Mouse (Mus musculus): ENCODE results near the gene Vezt. TPM values are rescaled to one million over a fixed set of nuclear protein-coding genes. Genes with fewer than 3 reads are reported as not detected.

Gene Vezt
- polyA plus RNA-seq, 1 experiment from 2014 or later: 62.5 TPM

DNA sequence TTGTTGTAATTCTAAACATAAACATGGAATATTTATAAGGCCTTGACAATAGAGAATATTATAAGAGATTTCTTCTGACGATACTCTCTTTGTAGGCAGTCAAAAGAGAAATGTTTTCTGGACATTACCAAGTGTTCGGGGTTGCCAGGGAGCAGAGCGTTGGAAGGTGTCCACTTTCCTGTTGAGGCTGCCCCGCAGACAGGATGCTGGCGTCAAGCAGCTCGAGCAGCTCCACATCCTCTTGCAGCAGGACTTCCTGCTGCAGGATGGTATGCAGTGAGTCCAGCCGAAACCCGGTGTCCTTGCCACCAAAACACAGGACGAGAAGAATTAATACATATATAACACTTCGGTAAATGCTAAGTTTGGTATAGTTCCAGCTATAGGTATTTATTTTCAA is 35.4 kb downstream of the Vezt start:
- no peak overlapping the region for H3K9ac ChIP-seq
- H3K36me3 ChIP-seq (replicated peaks): peaks cover 70% of the 10 kb centered on the region
- H3K27ac ChIP-seq: no peak overlapping the region
- H3K27me3 ChIP-seq (replicated peaks): no peaks in the 10 kb centered on the region
- no peak overlapping the region for H3K4me2 ChIP-seq
- no peaks in the 10 kb centered on the region for H3K9me3 ChIP-seq
- WGBS: 89% methylated on average over 10 of the region's 10 CpGs
- no peaks in the 10 kb centered on the region for H3K4me1 ChIP-seq
- H3K4me3 ChIP-seq: no peak overlapping the region
- no peak for ATAC-seq (replicated peaks)

DNA sequence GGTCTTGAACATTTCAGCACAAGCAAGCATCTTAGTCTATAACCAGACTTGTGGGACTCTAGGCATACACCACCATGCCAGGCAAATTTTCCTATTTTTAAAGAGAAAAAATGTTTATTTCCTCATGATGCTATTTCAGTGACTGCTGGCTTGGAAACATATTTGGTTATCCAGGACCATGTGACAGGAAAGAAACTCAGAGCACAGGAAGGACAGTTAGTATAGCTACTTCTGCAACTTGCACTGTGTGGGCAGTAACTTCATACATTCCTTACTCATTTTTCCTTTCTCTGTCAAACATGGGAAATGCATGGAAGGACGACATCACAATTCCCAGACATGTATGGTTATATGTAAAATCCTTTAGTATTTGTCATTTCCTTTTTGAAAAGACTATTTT is 36.3 kb downstream of the Vezt start:
- no peak overlapping the region for H3K27ac ChIP-seq
- peaks cover 79% of the 10 kb centered on the region for H3K36me3 ChIP-seq (replicated peaks)
- ATAC-seq (replicated peaks): no peak
- no peaks in the 10 kb centered on the region for H3K27me3 ChIP-seq (replicated peaks)
- no peaks in the 10 kb centered on the region for H3K9me3 ChIP-seq
- no peak overlapping the region for H3K4me2 ChIP-seq
- 88% methylated on average over 1 of the region's 1 CpGs for WGBS
- no peak overlapping the region for H3K4me3 ChIP-seq
- H3K4me1 ChIP-seq: no peaks in the 10 kb centered on the region
- no peak overlapping the region for H3K9ac ChIP-seq

DNA sequence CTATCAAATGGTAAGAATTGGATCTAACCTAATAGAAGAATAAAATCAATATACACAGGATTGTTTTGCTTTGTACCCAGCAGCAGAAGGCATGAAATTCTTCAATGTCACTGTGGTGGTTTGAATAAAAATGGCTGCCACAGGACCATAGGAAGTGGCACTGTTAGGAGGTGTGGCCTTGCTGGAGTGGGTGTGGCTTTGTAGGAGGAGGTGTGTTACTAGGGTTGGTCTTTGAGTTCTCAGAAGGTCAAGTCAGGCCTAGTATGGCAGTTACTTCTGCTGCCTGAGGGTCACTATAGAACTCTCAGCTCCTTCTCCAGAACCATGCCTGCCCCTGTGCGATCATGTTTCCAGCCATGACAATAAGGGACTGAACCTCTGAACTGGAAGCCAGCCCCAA is 40.5 kb downstream of the Vezt start:
- no peak overlapping the region for H3K4me3 ChIP-seq
- no peak overlapping the region for H3K9ac ChIP-seq
- WGBS: 100% methylated on average over 1 of the region's 1 CpGs
- H3K4me1 ChIP-seq: no peaks in the 10 kb centered on the region
- H3K4me2 ChIP-seq: no peak overlapping the region
- H3K27ac ChIP-seq: no peak overlapping the region
- no peaks in the 10 kb centered on the region for H3K9me3 ChIP-seq
- peaks cover 67% of the 10 kb centered on the region for H3K36me3 ChIP-seq (replicated peaks)
- no peak for ATAC-seq (replicated peaks)
- H3K27me3 ChIP-seq (replicated peaks): no peaks in the 10 kb centered on the region

DNA sequence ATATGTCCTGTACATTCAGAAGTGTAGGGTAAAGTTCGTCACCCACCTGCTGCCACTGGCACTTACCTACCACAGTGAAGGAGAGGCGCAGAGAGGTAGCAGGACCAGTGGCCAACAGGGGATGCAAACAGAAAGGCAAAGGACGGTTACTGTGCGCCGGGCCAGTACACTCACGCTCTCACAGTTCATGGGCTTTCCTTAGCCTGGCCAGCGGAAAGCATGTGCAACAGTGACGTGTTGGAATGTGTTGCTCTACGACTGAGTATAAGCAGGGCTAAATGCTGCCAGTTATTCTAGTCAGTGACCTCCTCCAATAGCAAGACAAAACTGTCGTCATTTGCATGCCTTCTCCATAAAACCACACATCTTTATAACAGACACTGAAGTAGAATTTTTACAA is 41.5 kb downstream of the Vezt start:
- WGBS: 95% methylated on average over 10 of the region's 10 CpGs

DNA sequence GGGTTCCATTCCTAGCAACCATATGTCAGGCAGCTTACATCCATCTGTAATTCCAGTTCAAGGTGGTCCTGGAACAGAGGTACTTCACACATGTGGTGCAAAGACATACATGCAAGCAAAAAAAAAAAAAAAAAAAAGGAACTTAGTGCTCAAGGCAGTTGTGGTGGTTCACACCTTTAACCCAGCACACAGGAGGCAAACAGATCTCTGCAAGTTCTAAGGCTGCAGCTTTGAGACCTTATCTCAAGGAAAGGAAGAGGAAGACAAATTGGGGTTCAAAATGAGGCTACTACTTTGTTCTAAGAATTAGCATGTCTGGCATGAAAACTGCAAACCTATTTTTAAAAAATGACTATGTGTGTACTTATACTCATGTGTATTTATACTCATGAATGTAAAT is 50.3 kb downstream of the Vezt start:
- Histone ChIP-seq H3K27me3 (replicated peaks) (no peaks in the 10 kb centered on the region), H3K4me1 (no peaks in the 10 kb centered on the region), H3K27ac (no peak overlapping the region), H3K9ac (no peak overlapping the region), H3K4me2 (no peak overlapping the region), H3K9me3 (no peaks in the 10 kb centered on the region), H3K4me3 (no peak overlapping the region), H3K36me3 (replicated peaks) (peaks cover 49% of the 10 kb centered on the region)
- ATAC-seq (replicated peaks): no peak

More for the DNA sequence above, 41.5 kb downstream of the Vezt start:
- no peak overlapping the region for H3K9ac ChIP-seq
- H3K27ac ChIP-seq: no peak overlapping the region
- no peak for ATAC-seq (replicated peaks)
- H3K4me1 ChIP-seq: no peaks in the 10 kb centered on the region
- H3K4me3 ChIP-seq: no peak overlapping the region
- no peak overlapping the region for H3K4me2 ChIP-seq
- H3K9me3 ChIP-seq: no peaks in the 10 kb centered on the region
- H3K36me3 ChIP-seq (replicated peaks): peaks cover 67% of the 10 kb centered on the region
- H3K27me3 ChIP-seq (replicated peaks): no peaks in the 10 kb centered on the region

DNA sequence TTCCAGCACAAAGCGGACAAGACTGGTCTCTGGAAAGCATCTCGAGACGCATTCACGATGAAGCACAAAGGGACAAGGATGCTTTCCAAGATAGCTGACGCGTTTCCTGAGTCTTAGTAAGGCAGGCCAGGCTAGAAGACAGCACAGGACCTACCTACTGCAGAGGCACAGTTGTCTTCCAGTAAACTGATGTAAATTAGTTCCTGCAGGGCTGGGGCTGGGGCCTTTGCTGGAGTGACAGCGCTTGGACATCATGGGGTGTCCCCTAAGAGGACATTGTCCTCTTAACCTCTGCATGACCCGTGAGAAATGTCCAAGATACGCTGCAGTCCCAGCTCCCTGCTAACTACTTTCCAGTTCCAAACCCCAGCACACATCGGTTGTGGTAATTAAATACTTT is 66.3 kb downstream of the Vezt start:
- Histone ChIP-seq H3K4me2 (no peak overlapping the region), H3K9ac (no peak overlapping the region), H3K9me3 (no peaks in the 10 kb centered on the region), H3K36me3 (replicated peaks) (peaks cover 44% of the 10 kb centered on the region), H3K4me3 (no peak overlapping the region), H3K27ac (no peak overlapping the region), H3K4me1 (no peaks in the 10 kb centered on the region), H3K27me3 (replicated peaks) (no peaks in the 10 kb centered on the region)
- ATAC-seq (replicated peaks): no peak
- 35% methylated on average over 10 of the region's 10 CpGs for WGBS

DNA sequence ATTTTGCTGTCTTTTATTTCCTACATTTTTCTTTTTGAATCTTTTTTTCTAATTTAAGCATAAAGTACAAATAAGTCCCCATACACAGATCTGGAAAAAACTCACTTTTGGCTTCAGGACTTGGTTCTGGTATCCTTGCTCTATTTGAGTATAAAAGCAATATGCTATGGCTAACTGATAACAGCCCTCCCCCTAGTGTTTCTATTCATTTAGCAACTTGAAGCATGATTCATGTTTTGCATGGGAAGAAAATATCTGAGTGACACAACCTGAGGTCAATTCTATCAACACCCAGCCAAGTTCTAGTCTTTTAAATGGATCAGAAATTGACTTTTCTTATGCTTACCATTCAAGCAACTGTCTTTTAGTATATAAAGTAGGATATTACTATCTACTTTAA is 68.1 kb downstream of the Vezt start:
- Histone ChIP-seq H3K9me3 (no peaks in the 10 kb centered on the region), H3K4me3 (no peak overlapping the region), H3K9ac (no peak overlapping the region), H3K4me2 (no peak overlapping the region), H3K27ac (no peak overlapping the region), H3K27me3 (replicated peaks) (no peaks in the 10 kb centered on the region), H3K4me1 (no peaks in the 10 kb centered on the region), H3K36me3 (replicated peaks) (peaks cover 36% of the 10 kb centered on the region)
- no peak for ATAC-seq (replicated peaks)

DNA sequence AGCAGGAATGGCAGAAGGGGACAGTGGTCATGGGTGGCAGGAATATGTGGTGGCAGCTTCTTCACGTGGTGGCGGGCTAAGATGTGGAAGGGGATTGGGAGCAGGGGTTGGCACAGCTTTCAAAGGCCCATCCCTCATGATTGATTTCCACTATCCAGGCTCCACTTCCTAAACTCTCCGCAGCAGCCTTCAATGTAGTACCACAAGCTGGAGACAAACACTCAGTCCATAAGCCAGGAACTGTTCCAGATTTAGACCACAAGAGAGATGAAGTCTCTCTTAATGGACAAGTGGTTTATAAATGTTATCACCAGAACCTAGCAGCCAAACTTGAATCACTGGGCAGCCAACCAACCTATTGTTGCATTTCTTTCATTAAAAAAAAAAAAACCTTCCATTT is 81.6 kb downstream of the Vezt start:
- Histone ChIP-seq H3K9ac (no peak overlapping the region), H3K4me1 (no peaks in the 10 kb centered on the region), H3K27ac (no peak overlapping the region), H3K4me2 (no peak overlapping the region), H3K27me3 (replicated peaks) (no peaks in the 10 kb centered on the region), H3K36me3 (replicated peaks) (no peaks in the 10 kb centered on the region), H3K9me3 (no peaks in the 10 kb centered on the region), H3K4me3 (no peak overlapping the region)
- 96% methylated on average over 3 of the region's 3 CpGs for WGBS
- ATAC-seq (replicated peaks): no peak

DNA sequence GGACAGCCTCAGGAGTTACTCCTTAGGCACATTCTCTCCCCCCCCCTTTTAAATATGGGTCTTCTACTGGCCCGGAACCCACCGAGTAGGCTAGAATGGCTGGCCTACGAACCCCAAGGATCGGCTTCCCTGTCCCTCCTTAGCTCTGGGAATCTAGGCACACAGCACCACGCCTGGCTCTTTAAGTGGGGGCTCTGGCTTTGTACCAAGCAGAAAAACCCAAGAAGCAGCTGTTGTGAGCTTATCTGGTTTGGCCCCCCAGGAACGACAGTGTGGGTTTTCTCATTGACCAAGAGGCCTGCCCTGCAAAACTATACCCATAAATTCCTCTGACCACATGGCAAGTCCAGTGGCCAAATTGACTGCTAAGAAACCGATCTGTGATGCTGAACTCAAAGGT is 82.1 kb downstream of the Vezt start:
- H3K9ac ChIP-seq: no peak overlapping the region
- ATAC-seq (replicated peaks): no peak
- H3K4me2 ChIP-seq: no peak overlapping the region
- H3K4me3 ChIP-seq: no peak overlapping the region
- H3K36me3 ChIP-seq (replicated peaks): no peaks in the 10 kb centered on the region
- H3K27me3 ChIP-seq (replicated peaks): no peaks in the 10 kb centered on the region
- H3K9me3 ChIP-seq: no peaks in the 10 kb centered on the region
- 93% methylated on average over 7 of the region's 7 CpGs for WGBS
- no peak overlapping the region for H3K27ac ChIP-seq
- H3K4me1 ChIP-seq: no peaks in the 10 kb centered on the region

DNA sequence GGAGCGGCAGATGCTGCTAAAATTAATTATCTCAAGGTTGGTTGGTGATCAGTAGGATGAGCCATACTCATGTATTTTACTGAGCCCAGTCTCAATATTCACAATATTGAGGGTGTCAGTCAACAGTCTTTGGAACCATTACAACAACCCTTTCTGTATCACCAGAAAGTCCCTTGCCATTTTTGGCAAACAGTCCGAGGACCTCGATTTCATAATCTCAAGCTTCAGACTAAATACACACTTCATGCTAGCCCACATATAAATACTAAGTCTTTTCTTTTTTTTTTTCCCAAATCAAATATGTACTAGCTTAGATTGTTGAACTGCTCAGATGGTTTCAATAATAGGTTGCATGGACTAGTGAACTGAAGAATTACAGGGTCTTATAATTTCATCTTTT is 84.6 kb downstream of the Vezt start:
- Histone ChIP-seq H3K4me1 (no peaks in the 10 kb centered on the region), H3K4me2 (no peak overlapping the region), H3K27ac (no peak overlapping the region), H3K9ac (no peak overlapping the region), H3K27me3 (replicated peaks) (no peaks in the 10 kb centered on the region), H3K36me3 (replicated peaks) (no peaks in the 10 kb centered on the region), H3K9me3 (no peaks in the 10 kb centered on the region), H3K4me3 (no peak overlapping the region)
- 96% methylated on average over 3 of the region's 3 CpGs for WGBS
- no peak for ATAC-seq (replicated peaks)

DNA sequence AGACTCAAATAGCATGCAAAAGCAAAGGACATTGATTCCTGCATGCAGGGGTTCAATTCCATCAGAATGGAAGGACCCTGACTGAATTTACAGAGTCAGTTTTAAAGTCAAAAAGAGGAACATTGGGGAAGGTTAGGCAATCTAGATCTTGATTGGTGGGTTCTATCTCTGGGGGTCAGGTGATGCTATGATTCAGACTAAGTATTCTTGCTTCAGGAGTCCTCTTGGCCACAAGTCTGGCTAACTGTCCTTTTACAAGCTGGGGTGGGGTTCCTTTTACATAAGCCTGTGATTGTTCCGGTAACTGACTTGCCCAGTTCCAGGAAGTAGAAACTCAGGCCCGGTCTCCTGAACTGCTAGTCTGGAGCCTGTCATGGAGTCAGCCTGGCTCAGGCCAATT is 85.7 kb downstream of the Vezt start:
- H3K4me2 ChIP-seq: no peak overlapping the region
- no peaks in the 10 kb centered on the region for H3K9me3 ChIP-seq
- H3K27ac ChIP-seq: no peak overlapping the region
- H3K27me3 ChIP-seq (replicated peaks): no peaks in the 10 kb centered on the region
- H3K4me1 ChIP-seq: no peaks in the 10 kb centered on the region
- no peak for ATAC-seq (replicated peaks)
- H3K36me3 ChIP-seq (replicated peaks): no peaks in the 10 kb centered on the region
- WGBS: 94% methylated on average over 2 of the region's 2 CpGs
- H3K9ac ChIP-seq: no peak overlapping the region
- no peak overlapping the region for H3K4me3 ChIP-seq

DNA sequence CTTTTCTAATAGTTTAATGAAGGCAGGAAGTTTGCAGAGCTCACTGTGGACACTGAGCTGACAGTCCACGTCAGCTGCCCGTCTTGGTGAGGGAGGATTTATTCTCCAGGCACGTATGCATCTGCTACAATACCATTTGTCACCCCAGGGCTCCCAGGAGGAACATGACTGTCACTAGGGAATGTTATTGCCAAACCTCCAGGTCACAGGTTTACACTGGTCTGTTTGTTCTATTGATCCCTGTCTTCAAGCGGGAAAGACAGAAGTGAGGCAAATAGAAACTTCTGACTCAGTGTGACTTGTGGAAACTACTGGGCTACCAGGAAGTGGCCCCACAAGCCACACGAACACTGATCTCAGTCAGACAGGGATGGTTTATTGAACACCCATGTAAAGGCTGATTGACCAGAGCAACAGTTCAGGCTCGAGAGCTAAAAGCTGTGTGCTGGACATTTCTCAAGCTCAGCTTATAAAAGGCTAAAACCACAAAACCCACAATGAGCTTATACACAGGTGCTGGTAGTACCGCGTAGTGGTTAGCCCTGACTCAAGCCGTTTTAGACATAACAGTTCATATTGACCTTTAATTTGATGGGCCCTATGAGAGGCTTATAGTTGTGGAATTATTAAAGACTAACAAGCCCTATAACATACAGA is 89.6 kb downstream of the Vezt start:
- Histone ChIP-seq H3K36me3 (replicated peaks) (no peaks in the 10 kb centered on the region), H3K9ac (no peak overlapping the region), H3K9me3 (no peaks in the 10 kb centered on the region), H3K4me3 (no peak overlapping the region), H3K27me3 (replicated peaks) (no peaks in the 10 kb centered on the region), H3K4me2 (no peak overlapping the region), H3K27ac (no peak overlapping the region), H3K4me1 (no peaks in the 10 kb centered on the region)
- WGBS: 73% methylated on average over 9 of the region's 9 CpGs
- ATAC-seq (replicated peaks): no peak

DNA sequence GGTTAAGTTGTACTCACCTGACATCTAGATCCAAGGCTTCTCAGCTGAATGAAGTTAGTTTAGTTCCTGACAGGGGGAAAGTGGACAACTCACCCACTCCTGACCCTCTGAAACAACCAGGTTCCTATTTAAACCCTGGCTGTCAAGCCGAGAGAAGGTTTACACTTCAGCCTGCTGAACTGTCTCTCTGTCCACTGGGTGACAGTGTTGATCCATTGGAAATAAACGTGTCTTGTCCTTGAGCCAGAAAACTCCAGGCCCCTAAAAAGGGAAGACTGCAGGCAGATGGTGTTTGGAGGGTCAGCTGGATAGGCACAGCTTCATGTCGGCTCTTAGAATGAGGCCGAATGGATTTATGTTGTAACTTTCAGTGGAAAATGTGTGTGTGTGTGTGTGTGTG is 90.3 kb downstream of the Vezt start:
- WGBS: 37% methylated on average over 4 of the region's 4 CpGs

More for the DNA sequence above, 90.3 kb downstream of the Vezt start:
- no peaks in the 10 kb centered on the region for H3K27me3 ChIP-seq (replicated peaks)
- H3K9ac ChIP-seq: no peak overlapping the region
- H3K4me2 ChIP-seq: no peak overlapping the region
- ATAC-seq (replicated peaks): no peak
- no peak overlapping the region for H3K27ac ChIP-seq
- H3K4me1 ChIP-seq: no peaks in the 10 kb centered on the region
- no peaks in the 10 kb centered on the region for H3K36me3 ChIP-seq (replicated peaks)
- H3K4me3 ChIP-seq: no peak overlapping the region
- H3K9me3 ChIP-seq: no peaks in the 10 kb centered on the region

All from midbrain, embryonic 15.5 days (tissue).